Mouse (Mus musculus) myocyte (in vitro differentiated cells): ENCODE measurements around the gene Golph3l.

Experiments
- MAX ChIP-seq: IDR thresholded peaks from one replicate; pipeline ENCODE4 v1.6.1; 2011; ENCODE audit warnings: low read depth, mild to moderate bottlenecking, control low read depth
- POLR2A ChIP-seq: IDR thresholded peaks from one replicate; pipeline ENCODE4 v1.6.1; 2011; ENCODE audit warnings: low read depth, mild to moderate bottlenecking, control low read depth, moderate library complexity; ENCODE audit not compliant: insufficient read length
- POLR2AphosphoS2 ChIP-seq: IDR thresholded peaks from one replicate; pipeline ENCODE4 v1.6.1; 2011; ENCODE audit warnings: low read depth, control low read depth; ENCODE audit not compliant: insufficient read length
- USF1 ChIP-seq: IDR thresholded peaks from one replicate; pipeline ENCODE4 v1.6.1; 2011; ENCODE audit warnings: low read depth, mild to moderate bottlenecking, control low read depth, moderate library complexity

GRCm38 (mm10) chr3:95542171-95542570 is 46.6 kb upstream of the Golph3l start:
- no peak for TF ChIP-seq POLR2A
- TF ChIP-seq MAX = no peak
- TF ChIP-seq USF1 = no peak
- TF ChIP-seq POLR2AphosphoS2 = no peak
